Mouse (Mus musculus) spleen, postnatal 14 days (tissue): ENCODE results near the gene Rex1bd.
"Not testable (repeated sequence)": the region's sequence is repeated elsewhere in the genome, so short reads cannot be mapped to it uniquely, and the experiment has no call there.

Experiments used
- DNase-seq, 2 experiments: peaks; one replicate each; pipeline ENCODE4 v3.0.0; 2021 to 2022; ENCODE audit warnings: low spot score in 2 of 2

The Rex1bd gene

DNA sequence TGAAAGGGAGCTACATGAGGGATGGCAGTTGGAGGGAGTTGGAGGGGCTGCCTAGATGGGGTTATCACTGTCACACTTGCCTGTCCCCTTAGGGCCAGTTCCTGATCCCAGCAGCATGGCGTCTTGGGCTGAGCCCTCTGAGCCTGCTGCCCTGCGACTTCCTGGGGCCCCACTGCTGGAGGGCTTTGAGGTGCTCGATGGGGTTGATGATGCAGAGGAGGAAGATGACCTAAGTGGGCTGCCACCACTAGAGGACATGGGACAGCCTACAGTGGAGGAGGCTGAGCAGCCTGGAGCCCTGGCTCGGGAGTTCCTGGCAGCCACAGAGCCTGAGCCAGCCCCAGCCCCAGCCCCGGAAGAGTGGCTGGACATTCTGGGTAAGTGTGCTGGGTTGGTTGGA lies 22.7 kb upstream of the Rex1bd start:
- DNase-seq, result no peak

GRCm38 (mm10) chr8:70528182-70528797 lies 21.7 kb upstream of the Rex1bd start:
- no peak for DNase-seq

DNA sequence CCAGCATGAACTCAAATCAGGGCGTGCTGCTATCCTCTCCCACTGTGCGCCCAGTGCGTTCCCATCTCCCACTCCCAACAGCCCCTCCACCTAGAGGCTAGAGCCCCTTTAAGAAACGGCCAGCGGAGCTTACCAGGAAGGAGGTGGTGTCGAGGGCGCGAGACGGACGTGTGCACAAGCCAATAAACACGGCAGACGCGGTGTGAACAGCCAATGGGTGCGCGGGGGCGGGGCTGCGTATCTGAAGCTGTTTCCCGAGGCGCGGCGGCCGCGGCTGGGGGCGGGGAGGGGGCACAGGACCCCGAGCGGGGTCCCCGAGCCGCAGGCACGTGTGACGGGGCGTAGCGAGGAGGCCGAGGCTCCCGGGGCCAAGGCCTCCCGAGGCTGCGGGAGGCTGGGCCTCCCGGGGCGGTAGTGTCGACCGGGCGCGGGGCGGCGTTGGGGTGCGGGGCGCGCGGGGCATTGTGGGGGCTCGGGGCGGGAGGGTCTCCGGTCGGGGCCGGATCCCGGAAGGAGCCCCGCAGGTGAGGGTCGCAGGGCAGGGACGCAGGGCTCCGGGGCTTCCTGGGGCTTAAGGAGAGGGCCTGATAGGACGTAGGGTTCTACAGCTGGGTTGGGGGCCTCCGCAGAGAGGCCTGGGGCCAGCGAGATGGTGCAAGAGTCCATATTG lies 21.1 kb upstream of the Rex1bd start, which contains the start of the genes Fkbp8 and Kxd1:
Gene Fkbp8, plus strand, starts transcription at position 213 of the 670 bp plus-strand sequence.
Gene Kxd1, minus strand, starts transcription at position 445 of the 670 bp plus-strand sequence.
- DNase-seq, result peak; percentile 97 to 98

DNA sequence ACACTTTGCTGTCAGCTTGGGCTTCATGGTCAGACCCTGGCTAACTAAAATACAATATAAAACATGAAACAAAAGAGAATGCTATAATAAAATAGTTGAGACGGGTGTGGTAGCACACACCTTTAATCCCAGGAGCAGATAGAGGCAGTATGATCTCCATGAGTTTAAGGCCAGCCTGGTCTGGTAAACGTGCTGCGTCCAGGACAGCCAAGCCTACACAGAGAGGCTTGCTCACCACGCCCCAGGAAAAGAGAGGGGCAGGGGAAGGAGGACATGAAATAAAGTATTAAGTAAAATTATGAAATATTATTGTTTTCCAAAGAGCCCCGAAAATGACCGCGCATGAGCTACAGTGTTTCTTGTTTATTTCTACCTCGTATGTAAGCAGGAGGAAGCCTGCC lies 20.6 kb upstream of the Rex1bd start:
- DNase-seq, result no peak

- peak; percentile 94 to 95 for DNase-seq
Measured at GRCm38 (mm10) chr8:70522592-70523403, 16.2 kb upstream of the Rex1bd start.

DNA sequence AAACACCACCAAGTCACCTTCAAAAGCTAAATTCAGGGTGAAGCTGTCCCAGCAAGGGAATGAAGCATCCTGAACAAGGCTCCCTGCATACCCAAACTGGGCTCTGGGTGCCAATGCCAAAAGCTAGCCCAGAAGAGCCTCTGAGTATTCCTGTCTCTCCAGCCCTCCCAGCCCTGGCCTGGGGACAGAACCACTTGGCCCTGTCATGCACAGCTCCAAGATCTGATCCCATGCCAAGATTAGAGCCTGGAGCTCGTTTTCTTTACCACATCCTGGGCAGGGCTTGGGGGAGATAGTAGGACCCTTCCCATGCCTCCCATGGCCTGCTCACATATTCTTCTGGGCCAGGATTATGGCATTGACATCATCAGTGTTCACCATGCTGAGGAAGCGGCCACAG lies 13.1 kb upstream of the Rex1bd start:
- DNase-seq, result no peak

- no peak for DNase-seq
Measured at GRCm38 (mm10) chr8:70519043-70519442, 12.5 kb upstream of the Rex1bd start.

DNA sequence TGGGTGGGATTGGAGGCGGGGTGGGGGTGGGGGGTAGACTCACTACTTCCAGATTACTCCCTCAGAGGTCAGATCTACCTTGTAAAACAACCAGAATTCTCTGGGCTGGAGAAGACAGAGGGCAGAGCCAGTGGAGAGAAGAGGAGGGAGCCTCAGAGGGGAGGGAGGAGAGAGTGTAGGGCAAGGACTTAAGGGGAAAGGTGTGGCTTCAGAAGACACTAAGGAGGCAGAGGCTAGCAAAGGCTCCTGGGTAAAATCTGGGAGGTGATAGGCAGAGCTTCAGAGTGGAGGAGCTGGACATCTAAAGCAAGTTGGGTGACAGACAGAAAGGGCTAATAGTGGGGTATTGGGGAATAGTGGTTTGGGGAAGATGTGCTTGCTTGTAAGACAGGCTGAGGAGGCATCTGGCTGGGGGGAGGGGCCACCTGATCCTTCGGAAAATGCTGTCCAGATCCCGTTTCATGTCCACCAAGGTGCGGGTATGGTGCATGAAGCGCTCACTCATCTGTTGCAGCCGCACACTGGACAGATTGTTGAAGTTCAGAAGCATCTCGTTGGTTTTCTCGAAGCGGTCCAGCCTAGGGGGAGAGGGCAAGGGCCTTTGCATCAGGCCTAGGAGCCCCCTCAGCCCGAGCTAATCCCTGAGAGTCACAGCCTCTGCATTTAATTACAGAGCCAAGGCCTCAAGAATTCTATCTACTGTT lies 11.5 kb upstream of the Rex1bd start:
- no peak for DNase-seq

- DNase-seq, result no peak
Measured at GRCm38 (mm10) chr8:70513441-70513840, 6.9 kb upstream of the Rex1bd start.

DNA sequence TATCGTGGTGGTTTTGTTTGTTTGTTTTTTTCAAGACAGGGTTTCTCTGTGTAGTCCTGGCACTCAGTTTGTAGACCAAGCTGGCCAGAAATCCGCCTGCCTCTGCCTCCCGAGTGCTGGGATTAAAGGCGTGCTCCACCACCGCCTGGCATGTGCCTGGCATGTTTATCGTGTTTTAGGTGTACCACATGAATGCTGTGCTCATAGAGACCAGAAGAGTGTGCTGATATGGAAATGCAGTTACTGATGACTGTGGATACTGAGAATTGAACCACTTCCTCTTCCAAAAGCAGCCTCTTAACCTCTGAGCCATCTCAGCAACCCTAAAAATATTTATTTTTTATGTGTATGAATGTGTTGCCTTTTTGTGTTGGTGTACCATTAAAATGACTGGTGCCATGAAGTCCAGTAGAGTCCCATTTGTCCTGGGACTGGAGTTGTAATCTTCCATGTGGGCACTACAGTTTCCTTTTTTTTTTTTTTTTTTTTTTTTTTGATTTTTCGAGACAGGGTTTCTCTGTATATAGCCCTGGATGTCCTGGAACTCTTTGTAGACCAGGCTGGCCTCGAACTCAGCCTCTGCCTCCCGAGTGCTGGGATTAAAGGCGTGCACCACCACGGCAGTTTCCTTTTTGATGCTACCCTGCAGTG lies 5.8 kb upstream of the Rex1bd start:
- DNase-seq, result no peak

DNA sequence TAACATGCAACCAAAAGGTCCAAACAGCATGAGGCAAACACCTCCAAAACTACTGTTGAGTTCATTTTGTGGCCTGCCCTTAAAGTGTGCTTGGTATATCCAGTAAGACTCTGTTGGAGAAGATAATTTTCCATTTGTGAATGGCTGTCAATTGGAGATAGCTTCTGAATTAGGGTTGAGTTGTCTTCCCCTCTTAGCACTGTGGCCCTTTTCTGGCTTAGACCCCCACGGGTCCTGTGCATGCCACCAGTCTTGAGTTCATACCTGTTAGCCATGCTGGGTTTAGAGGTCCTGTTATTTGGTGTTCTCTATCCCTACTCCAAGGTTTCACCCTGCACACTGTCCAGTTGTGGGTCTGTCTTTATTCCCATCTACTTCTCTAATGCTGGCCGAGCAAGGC lies 5.2 kb upstream of the Rex1bd start:
- no peak for DNase-seq

DNA sequence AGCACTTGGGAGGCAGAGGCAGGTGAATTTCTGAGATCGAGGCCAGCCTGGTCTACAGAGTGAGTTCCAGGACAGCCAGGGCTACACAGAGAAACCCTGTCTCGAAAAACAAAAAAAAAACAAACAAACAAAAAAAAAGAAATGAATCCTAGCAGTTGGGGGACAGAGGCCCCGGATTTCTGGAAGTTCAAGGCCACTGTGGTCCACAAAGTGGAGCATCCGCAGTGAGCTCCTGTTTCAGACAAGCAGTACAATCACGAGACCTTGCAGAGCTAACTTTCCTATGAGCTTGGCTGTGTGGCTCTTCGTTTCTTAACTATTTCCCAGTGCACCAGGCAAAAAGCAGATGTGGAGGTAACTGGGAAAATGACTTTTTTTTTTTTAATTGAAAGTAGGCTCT lies 4.6 kb upstream of the Rex1bd start:
- DNase-seq, result not testable (repeated sequence)

GRCm38 (mm10) chr8:70510228-70510915 lies 3.8 kb upstream of the Rex1bd start, which contains the start of gene Uba52:
Gene Uba52 (minus strand): TSS chr8:70510801.
- peak; percentile 94 to 97 for DNase-seq

- DNase-seq, result no peak
Measured at GRCm38 (mm10) chr8:70509281-70509952, 2.9 kb upstream of the Rex1bd start.

DNA sequence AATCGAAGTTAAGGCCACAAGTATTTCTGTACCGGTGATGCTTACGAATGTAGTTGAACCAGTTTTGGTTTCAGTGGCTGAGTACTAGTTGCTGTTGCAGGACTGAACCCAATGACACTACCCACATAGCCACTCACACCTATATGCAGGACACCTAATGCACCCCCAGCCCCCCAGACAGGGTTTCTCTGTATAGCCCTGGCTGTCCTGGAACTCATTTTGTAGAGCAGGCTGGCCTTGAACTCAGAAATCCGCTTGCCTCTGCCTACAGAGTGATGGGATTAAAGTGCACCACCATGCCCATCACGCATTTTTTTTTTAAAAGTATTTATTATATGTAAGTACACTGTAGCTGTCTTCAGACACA lies 458 bp upstream of the Rex1bd start:
- no peak for DNase-seq

DNA sequence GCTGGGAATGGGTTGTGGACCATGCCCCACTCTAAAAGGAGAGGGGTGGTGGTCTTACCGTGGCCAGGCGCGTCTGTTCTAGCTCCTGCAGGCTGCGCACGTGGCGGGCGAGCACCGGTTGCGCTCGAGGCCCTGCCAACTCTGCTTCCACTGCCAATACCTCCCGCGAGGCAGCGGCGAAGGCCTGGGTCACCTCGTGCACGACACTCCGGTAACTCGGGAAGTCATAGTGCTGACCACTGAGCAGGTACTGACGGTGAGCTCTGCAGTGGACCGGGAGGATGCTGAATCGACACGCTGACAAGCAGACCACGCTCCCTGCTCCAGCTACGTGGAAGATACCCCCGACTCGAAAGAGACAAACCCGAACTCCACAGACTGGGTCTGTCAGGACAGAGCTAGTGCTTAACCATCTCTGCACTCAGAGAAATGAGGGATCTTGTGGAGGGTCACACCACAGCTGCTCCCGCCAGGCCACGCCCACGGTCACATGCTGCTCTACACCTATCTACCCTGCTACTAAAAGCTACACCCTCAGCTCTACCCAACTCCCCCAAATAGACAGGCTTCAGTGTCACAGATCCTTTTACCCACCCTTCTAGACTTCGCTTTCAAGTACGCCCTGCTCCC lies 739 bp downstream of the Rex1bd start:
- DNase-seq, result no peak

DNA sequence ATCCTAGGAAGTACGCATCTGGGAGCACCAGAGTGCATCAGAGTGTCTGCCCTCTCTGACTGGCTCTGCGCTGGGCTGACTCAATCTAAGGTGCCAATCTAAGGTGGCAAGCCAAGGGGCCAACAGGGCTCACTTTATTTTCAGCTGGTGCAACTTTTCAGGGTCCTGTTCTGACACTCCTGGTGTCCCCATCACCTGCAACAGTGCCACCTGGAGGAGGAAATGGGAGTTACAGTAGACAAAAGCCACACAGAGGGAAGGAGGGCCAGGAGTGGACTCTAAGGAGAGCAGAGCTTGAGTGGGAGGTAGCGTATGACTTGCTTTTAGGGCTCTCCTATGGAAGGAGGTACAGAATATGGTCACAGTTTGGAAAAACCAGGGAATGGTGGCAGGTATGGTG lies 1.7 kb downstream of the Rex1bd start:
- peak; percentile 57 to 87 for DNase-seq

DNA sequence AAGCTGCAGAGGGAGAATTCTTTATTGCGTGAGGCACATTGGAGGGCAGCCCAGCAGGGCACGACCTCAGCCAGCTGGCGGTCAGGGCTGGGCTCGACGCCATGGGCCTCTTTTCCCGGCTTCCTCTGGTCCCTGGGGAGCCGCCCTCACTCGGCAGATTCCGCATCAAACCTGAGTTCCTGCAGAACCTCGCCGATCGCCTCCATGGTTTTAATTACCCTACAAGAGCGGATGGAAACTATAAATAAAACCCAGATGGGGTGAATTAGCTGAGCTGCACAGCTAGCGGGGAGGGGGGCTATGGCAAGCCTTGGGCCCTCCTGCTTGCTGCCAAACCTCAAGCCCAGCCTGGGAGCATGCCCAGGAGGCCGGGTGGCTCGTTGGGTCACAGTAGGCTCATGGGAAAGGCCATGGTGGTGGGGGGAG lies 2.2 kb downstream of the Rex1bd start:
- no peak for DNase-seq

GRCm38 (mm10) chr8:70503062-70503750 lies 3.3 kb downstream of the Rex1bd start:
- DNase-seq, result peak; percentile 49 to 60
